Mouse (Mus musculus) CD4-positive helper T cell, adult 2 months (primary cell): ENCODE measurements around the gene Pcgf5.

Experiments
- DNase-seq: peaks from one replicate; pipeline ENCODE4 v3.0.0-alpha.2; 2012; ENCODE audit warnings: low read depth, missing footprints, low spot score

Gene Pcgf5

DNA sequence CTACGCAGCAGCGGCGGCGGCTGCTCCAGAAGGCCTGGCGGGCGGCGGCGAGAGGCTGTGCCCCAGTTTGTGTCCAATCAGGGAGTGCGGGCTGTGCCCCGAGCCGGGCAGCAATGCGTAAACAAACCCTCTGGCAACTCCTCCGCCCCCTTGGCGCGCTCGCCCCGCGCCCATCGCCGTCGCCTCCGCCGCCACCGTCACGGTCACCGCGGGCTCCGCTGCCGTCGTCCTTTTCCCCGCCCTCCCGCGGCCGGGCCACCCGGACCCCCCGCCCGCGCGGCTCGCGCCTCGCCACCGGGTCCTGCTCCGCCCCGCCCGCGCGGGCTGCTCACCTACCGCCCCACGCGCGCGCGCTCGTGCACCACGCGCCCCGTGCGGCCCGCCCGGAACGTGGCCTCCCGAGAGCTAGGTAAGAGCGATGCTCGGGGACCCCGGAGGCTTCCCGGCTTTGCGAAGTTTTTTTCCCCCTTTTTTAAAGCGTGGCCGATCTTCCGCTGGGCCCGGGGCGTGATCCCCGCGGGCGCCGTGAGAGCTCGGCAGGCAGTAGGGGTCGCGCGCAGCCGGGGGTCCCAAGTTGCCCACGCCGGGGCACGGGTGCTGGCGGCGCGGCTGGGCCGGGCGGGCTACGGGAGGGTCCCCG is at the start of gene Pcgf5:
Gene Pcgf5, plus strand, starts transcription at position 149 of the 640 bp plus-strand sequence.
- DNase-seq: peak; percentile 83

DNA sequence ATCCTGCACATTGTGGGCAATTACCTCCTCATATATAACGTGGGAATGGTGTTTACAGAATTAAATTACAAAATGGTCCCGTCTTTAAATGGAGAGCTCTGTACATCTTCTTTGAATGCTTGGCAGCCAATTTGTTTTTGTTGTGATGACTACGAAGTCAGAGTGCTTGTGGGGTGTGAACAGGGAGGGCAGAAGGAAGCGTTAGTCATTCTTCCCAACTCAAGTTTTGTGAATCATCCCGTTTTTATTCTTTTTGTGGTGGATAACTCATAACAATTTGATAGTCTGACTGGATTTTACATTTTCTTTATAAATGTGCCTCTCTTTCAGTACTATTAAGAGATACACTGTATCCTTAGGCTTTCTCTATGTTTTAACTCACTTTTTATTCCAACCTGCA is 42.6 kb upstream of the Pcgf5 start:
- DNase-seq: no peak

DNA sequence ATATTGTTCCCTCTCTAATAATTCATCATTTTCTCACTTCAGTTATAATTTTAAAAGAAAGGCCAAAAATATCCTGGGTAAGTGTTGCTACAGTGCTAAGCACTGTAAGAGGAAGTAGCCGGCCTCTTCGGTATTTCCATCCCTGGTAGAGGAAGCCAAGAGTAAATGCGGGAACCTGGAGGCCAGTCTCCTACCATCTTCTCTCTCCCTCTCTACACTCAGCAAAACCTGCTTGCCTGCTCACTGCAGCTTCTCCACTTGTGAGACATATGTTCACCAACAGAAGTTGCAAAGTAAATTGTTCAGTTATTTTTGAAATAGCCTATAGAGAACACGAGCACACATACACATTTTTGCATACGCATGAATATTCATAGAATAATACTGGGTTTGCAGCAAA is 34.1 kb upstream of the Pcgf5 start:
- no peak for DNase-seq

DNA sequence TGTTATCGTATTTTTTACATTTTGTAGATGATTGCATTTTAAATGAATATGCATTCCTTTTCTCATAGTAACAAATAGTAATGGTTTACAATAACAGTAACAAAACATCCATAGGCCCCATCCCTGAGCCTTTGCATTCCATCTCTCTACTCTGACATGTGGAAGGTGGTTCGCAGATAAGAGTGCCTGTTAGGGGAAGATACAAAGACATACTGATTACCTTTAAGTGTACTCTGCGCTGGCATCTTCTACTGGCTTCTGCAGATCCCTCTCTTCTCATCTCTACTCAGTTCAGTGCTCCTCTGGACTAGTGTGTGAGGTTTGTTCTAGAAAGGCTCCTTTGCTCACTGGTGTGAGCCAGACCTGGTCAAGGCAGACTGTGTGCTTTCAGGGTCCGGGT is 28.4 kb upstream of the Pcgf5 start:
- no peak for DNase-seq

GRCm38 (mm10) chr19:36321066-36321465 is 27.0 kb upstream of the Pcgf5 start:
- DNase-seq: no peak

- DNase-seq: no peak
Measured at GRCm38 (mm10) chr19:36323326-36323725, 24.8 kb upstream of the Pcgf5 start.

DNA sequence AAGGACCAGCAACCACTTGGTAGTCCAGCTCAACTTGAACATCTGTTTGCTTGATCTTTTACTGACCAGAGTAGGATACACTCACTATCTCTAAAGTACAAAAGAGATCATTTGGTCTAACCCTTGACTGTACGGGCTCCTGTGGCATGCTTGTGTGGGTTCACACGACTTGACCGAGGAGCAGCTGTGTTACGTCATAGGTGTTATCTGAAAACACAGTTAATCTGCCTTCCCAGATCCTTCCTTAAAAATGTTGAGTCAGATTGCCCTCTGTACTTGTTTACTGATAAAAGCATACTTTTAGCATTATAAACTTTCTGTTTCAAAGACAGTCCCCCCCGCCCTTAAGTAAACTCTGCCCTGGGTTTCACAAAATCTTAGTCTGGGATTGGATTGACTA is 19.4 kb upstream of the Pcgf5 start:
- DNase-seq: no peak

- DNase-seq: peak; percentile 16
Measured at GRCm38 (mm10) chr19:36347376-36347775, 733 bp upstream of the Pcgf5 start.

DNA sequence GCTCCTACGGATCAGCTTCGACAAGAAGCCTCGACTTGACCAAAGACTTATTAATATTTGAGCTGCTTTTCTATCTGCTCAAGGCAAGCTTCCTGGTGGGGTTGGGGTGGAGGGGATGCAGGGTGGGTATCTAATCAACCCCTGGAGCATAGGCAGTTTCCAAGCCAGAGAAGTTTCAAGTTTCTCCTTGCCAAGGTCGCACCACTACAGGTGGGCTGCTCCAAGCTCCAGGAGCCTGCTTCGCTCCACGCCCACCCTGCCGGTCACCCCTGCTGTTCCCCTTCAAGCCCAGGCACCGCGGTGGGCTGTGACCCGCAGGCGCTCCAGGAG is 313 bp upstream of the Pcgf5 start:
- DNase-seq: no peak

DNA sequence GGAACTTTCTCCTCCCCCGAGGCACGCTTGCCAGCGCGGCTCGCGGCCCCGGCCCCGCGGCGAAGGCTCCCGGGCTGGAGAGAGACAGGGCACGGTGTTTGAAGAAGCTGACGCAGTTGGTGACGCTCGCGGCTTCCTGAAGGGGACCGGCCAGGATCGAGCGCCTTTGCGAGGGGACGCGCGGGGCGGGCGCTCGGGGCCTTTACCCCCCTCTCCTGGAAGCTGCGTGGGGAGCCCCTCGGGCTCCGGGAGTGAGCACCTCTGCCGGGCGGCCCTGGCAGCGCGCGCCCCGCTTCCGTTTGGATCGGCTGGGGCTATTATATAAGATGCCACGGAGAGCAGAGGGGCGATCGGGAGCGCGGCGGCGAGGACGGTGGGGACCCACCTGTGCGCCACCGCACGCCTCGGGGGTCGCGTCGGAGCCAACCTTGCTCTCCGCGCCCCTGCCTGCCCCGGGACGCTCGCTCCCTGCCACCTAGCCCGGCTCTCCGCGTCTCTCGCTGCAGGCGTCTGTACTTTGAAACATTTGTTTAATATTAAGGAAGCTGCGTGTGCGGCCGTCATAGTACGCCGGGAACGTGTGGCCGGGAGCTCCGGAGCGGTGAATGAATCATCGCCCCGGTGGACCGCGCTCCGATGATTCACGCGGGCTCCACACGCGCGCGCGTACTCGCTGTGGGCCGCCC is 835 bp downstream of the Pcgf5 start:
- peak; percentile 86 for DNase-seq

DNA sequence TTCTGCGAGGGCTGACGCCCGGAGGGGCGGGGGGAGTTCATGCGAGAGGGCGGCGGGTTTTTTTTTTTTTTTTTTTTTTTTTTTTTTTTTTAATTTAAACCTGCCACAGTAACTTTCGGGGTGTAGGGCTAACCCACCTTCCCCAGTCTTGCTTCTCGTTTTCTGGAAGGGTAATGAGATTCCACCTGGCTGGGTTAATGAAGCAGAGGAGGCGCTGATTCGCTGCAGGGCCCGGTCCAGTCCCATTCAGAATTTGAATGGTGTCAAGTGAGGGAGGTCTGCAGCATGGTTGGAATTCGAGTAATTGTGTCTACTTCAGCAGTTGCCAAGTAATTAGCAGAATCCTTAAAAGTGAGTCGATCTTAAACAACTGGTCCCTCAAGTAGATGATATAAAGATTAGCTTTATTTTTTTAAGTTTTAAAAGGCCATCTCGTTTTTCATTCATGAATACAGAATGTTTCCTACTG is 1.4 kb downstream of the Pcgf5 start:
- DNase-seq: no peak

- peak; percentile 58 for DNase-seq
Measured at GRCm38 (mm10) chr19:36350181-36350580, 2.1 kb downstream of the Pcgf5 start.

- DNase-seq: no peak
Measured at GRCm38 (mm10) chr19:36350870-36351269, 2.8 kb downstream of the Pcgf5 start.

GRCm38 (mm10) chr19:36362541-36362940 is 14.4 kb downstream of the Pcgf5 start:
- no peak for DNase-seq

GRCm38 (mm10) chr19:36364757-36365156 is 16.6 kb downstream of the Pcgf5 start:
- peak; percentile 48 for DNase-seq

- DNase-seq: no peak
Measured at GRCm38 (mm10) chr19:36371478-36371877, 23.4 kb downstream of the Pcgf5 start.

DNA sequence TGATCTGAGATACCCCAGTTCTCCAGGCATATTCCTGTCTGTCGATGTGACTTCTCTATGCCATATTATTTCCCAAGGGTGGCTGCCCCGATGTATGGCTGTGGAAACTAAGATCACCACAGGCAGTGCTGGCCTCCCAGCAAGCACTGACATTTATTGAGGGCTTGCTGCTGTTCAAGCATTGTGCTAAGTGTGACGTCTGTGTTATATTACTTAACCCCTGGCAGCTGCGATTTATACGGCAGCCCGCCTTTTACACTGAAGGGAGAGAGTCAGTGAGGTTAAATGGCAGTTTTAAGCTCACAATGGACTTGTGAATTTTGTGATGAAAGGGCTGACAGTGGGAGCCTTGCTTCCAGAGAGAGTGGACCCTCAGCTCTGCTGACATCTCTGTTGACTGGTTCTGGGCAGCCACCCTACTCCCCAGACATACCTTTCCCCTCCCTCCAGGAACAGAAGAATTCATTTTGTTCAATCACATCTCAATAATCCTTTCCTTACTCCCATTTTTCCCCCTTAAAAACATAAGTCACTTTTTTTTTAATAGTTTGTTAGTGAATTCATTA is 25.0 kb downstream of the Pcgf5 start:
- DNase-seq: no peak

DNA sequence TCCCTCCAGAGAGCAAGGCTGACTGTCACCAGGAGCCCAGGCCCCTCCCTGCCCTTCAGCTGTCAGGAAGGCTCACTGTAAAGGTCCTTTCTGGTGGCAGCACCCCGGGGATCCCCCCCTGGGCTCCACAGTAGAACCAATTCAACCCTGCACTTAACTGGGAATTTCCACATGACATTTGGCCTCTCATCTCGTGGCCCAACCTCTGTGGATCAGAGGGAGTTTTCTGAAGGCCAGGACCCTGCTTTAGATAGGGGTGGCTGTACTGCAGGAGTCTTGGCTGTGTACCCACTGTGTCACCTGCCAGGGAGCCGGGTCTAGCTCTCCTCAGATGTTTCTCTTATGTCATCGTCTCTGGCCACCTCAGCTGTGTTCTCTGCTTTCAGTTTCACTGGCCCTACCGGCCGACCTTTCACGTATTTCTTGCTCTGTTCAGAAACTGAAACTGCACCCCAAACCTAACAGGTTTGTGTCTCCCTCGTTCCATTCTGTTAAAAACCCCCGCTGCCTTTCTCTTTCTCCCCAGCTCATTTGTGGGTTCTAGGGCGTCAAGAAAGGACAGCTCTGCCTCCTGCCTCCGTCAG is 27.2 kb downstream of the Pcgf5 start:
- peak; percentile 86 for DNase-seq

DNA sequence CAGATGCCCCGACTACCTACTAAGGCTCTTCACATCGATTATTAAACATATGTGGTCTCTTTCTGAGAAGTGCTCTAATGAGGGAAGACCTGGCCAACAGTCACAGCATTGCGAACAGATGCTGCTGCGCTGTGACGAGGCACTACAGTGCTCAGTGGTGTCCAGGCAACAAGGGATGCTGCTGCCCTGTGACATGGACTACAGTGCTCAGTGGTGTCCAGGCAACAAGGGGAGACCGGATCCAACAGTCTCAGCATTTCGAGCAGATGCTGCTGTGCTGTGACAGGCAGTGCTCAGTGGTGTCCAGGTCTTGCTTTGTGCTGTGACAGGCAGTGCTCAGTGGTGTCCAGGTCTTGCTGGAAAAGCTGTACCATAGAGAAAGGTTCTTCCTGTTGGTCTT is 29.6 kb downstream of the Pcgf5 start:
- DNase-seq: no peak

DNA sequence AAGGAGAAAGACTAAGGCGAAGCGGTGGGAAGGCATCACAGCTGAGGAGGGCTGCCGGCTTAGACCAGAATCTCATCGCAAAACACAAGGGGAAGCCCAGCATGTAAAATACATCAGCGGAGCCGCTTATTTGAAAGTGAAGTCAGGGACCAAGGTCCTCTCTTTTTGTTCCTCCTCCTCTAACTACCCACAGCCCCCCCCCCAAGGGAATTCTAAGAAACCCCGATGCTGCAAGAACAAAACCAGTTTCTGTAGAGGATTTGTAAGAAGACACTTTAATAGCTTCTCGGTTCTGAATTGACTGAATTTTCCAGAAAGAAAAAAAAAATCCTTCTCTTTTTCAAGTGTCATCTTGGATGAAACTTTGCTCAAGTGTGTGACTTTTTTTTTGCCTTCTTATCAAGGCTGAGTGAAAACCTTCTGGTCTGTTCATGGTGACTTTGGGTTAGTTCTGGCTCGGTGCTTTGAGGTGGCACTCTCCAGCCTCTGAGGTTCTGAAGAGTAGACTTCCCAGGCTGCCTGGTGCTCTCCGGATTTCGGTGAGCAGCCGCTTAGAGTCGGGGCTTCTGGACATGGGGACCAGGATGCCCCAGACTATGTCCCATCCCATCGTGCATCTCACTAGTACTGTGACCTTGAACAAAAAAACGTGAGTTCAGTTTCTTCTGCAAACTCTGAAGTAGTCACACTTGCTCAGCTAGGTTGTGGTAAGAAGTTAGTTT is 30.6 kb downstream of the Pcgf5 start:
- no peak for DNase-seq

DNA sequence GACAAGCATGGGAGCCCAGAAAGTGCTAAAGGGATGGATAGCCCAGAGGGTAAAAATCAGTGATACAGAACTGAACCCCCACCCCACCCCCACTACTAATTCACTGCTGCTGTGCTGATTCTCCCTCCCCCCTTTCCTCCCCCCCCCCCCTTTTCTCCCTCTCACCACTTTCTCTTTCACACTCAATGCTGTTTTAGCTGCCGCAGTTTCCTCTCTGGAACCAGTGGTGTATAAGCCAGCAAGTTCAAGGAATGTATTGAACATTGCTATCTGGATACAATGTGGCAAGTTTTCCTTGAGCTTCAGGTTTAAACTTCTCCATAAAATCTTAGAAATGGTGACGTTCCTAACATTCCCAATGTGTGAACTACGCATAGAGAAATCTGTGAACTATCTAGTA is 34.8 kb downstream of the Pcgf5 start:
- peak; percentile 40 for DNase-seq

DNA sequence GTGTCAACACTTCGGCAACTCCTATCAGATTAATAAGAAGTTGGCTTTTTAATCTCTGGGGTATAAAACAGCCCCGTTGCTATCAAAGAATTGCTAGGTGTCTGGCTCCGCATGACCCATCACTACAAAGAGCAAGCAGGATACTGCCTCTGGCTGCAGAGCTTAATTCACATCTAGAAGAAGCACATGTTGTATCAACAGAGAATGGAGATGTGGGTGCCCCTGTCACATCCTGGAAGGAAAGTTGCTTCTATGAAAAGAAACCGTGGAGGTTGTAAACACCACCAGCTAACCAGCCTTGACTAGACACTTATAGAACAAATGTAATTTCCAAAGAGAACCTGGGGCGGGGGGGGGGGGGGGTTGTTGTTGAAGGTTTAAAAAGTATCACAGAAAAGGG is 35.9 kb downstream of the Pcgf5 start:
- DNase-seq: peak; percentile 43
